Mouse (Mus musculus) lung, embryonic 16.5 days (tissue): ENCODE results near the gene Sav1. TPM values are rescaled to one million over a fixed set of nuclear protein-coding genes. Genes with fewer than 3 reads are reported as not detected.

Experiments
- ATAC-seq: fragments of 200-750 bp; cut with Nextera tagmentation; 2 replicates; pipeline ENCODE4 v1.8.0; 2017; ENCODE audit warnings: low read depth, mild to moderate bottlenecking, moderate library complexity
- H3K27ac ChIP-seq: fragments of 300-500 bp; sonication (generic); 2 replicates; pipeline ENCODE4 v1.5.1; 2014; ENCODE audit warnings: mild to moderate bottlenecking, control low read depth, low read length
- H3K27me3 ChIP-seq: fragments of 300-500 bp; sonication (generic); 2 replicates; pipeline ENCODE4 v1.6.1; 2014; ENCODE audit warnings: low read depth, low read length, mixed read lengths; ENCODE audit not compliant: control insufficient read depth, insufficient read depth
- H3K36me3 ChIP-seq: fragments of 300-500 bp; sonication (generic); 2 replicates; pipeline ENCODE4 v1.6.1; 2014; ENCODE audit warnings: low read length; ENCODE audit not compliant: control insufficient read depth, insufficient read depth
- H3K4me1 ChIP-seq: fragments of 300-500 bp; sonication (generic); replicated peaks from 2 replicates; pipeline ENCODE4 v1.6.1; 2014; ENCODE audit warnings: low read length, mixed read lengths; ENCODE audit not compliant: control insufficient read depth, insufficient read depth
- H3K4me2 ChIP-seq: fragments of 300-500 bp; sonication (generic); 2 replicates; pipeline ENCODE4 v1.6.1; 2014; ENCODE audit warnings: low read depth, low read length, control low read depth
- H3K4me3 ChIP-seq: fragments of 300-500 bp; sonication (generic); 2 replicates; pipeline ENCODE4 v1.5.1; 2014; ENCODE audit warnings: mild to moderate bottlenecking, low read length, control low read depth
- H3K9ac ChIP-seq: fragments of 300-500 bp; sonication (generic); 2 replicates; pipeline ENCODE4 v1.6.1; 2014; ENCODE audit warnings: low read length, control low read depth
- H3K9me3 ChIP-seq: fragments of 300-500 bp; sonication (generic); 2 replicates; pipeline ENCODE4 v1.6.1; 2016; ENCODE audit warnings: low read length; ENCODE audit not compliant: control insufficient read depth
- WGBS: fragments of 180-500 bp; shearing (Covaris S2); extraction: QIAGEN DNeasy Blood & Tissue Kit; methylation state at CpG from one replicate; pipeline ENCODE4 v1.1.7; 2014; 5-methylcytosine and 5-hydroxymethylcytosine counted together
- polyA plus RNA-seq: library from polyadenylated mRNA; unstranded; fragments of >200 nt; fragmentation: Nextera tagmentation; extraction: Ambion mirVana; gene quantifications from 2 replicates; pipeline ENCODE4 v1.2.1, GENCODE M21; 2015

Gene Sav1
- polyA plus RNA-seq, 1 experiment from 2014 or later, result 1.5 TPM

DNA sequence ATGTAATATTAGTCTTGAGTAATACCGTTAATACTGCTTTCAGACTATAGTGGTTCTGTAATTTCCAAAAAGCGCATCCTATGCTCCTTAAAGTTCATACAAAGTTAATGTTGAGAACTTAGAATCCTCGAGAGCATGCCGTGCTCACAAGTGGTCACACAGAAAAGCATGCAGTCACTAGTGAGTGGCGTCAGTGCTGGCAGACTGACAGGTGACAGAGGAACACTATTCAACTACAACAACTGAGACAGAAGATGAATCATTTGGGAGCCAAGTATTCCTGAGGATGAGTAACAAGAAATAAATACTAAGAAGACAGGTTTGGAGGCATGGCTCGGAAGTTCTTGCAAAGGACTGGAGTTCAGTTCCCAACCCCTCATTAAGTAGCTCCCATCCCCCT is 19.7 kb downstream of the Sav1 start:
- WGBS, result 83% methylated on average over 6 of the region's 6 CpGs
- Histone ChIP-seq H3K4me2 (no peak overlapping the region), H3K27ac (no peak overlapping the region), H3K4me1 (no peaks in the 10 kb centered on the region), H3K36me3 (peaks cover 29% of the 10 kb centered on the region), H3K27me3 (no peaks in the 10 kb centered on the region), H3K9ac (no peak overlapping the region), H3K9me3 (no peaks in the 10 kb centered on the region), H3K4me3 (no peak overlapping the region)
- ATAC-seq, result no peak

DNA sequence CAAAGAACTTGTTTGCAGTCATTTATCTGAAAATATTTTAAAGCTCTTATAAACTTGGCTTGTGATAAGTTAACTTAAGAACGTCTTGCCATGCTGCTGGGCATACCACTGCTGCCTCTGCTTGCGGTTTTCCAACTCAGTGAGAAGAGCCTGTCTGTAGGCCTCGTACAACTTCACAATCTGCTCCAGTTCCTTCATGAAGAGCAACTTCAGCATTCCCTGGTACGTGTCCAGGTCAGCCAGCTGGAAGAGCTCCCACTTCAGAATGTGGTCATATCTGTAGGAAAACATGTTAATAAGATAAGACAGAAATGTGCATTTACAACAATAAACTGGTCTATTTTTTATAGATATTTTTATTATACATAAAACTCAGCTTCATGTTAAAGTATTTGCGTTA is 20.7 kb downstream of the Sav1 start:
- H3K4me2 ChIP-seq, result no peak overlapping the region
- H3K27ac ChIP-seq, result 0 out of 2 replicates have a peak overlapping the region, but pooled peaks have one; percentile 29
- no peaks in the 10 kb centered on the region for H3K4me1 ChIP-seq
- peaks cover 37% of the 10 kb centered on the region for H3K36me3 ChIP-seq
- no peak overlapping the region; the same call in 1 of the 2 replicates for H3K9ac ChIP-seq
- ATAC-seq, result peak; percentile 62; the same call in 1 of the 2 replicates
- 47% methylated on average over 5 of the region's 5 CpGs for WGBS
- H3K4me3 ChIP-seq, result no peak overlapping the region
- H3K27me3 ChIP-seq, result no peaks in the 10 kb centered on the region
- no peaks in the 10 kb centered on the region for H3K9me3 ChIP-seq

GRCm38 (mm10) chr12:69965644-69966043 is 21.2 kb downstream of the Sav1 start:
- Histone ChIP-seq H3K4me2 (no peak overlapping the region), H3K9ac (no peak overlapping the region), H3K36me3 (peaks cover 38% of the 10 kb centered on the region), H3K27me3 (no peaks in the 10 kb centered on the region), H3K27ac (no peak overlapping the region), H3K4me3 (no peak overlapping the region), H3K4me1 (no peaks in the 10 kb centered on the region), H3K9me3 (no peaks in the 10 kb centered on the region)
- no peak for ATAC-seq
- 70% methylated on average over 3 of the region's 3 CpGs for WGBS

DNA sequence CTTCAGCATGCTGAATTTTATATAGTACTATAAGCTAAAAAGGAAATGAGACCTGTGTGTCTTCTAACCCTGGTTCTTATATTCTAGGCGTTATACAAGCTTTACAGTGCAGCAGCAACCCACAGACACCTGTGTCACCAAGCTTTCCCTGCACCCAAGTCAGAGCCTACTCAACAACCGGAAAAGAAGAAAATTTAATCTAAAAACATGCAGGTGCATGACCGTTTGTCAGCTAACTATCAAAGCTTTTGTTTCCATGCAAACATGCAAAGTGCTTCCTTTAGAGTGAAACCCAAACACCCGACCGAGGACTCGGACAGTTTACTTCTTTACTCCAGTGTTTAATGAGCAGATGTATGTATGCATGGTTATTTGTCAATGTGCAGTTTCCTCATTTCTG is 23.7 kb downstream of the Sav1 start:
- H3K27ac ChIP-seq, result no peak overlapping the region
- no peak overlapping the region for H3K4me3 ChIP-seq
- H3K9me3 ChIP-seq, result no peaks in the 10 kb centered on the region
- WGBS, result 81% methylated on average over 6 of the region's 6 CpGs
- H3K9ac ChIP-seq, result no peak overlapping the region
- no peak overlapping the region for H3K4me2 ChIP-seq
- H3K4me1 ChIP-seq, result no peaks in the 10 kb centered on the region
- H3K36me3 ChIP-seq, result peaks cover 27% of the 10 kb centered on the region
- no peak for ATAC-seq
- H3K27me3 ChIP-seq, result no peaks in the 10 kb centered on the region

DNA sequence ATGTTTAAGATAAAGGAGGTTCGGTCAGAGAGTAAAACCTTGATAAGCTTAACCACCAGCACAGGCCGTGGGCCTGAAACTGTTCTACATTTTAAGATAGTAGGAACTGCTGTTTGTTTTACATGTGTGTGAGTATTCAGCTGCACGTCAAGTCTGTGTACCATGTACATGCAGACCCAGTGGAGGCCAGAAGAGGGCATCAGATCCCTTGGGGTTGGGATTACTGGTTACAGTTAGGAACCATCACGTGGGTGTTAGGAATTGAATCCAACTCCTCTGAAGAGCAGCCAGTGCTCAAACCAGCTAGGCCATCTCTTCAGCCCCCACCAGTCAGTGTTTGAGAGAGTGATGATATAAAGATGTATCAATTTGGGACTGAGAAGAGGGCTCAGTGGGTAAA is 24.3 kb downstream of the Sav1 start:
- no peak for ATAC-seq
- Histone ChIP-seq H3K27me3 (no peaks in the 10 kb centered on the region), H3K4me2 (no peak overlapping the region), H3K9me3 (no peaks in the 10 kb centered on the region), H3K9ac (no peak overlapping the region), H3K27ac (no peak overlapping the region), H3K4me3 (no peak overlapping the region), H3K4me1 (no peaks in the 10 kb centered on the region), H3K36me3 (peaks cover 22% of the 10 kb centered on the region)
- 58% methylated on average over 4 of the region's 4 CpGs for WGBS

DNA sequence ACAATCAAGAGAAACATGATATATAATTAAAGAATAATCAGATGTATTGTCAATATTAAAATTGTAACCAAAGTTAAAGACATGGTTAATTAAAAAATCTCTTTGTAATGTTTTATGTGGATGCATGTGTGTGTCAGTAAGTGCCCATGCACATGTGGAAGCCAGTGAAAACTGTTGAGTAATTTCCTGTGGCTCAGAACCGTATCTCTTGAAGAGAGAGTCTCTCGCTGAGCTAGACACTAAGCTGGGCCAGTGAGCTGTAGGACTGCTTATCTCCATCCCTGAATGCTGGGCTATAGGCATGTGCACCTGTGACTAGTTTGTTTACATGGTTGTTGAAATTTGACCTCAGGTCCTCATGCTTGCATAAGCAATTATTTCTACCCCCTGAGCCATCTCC is 29.4 kb downstream of the Sav1 start:
- Histone ChIP-seq H3K9ac (no peak overlapping the region), H3K27ac (no peak overlapping the region), H3K9me3 (no peaks in the 10 kb centered on the region), H3K27me3 (no peaks in the 10 kb centered on the region), H3K36me3 (peaks cover 11% of the 10 kb centered on the region), H3K4me1 (no peaks in the 10 kb centered on the region), H3K4me2 (no peak overlapping the region), H3K4me3 (no peak overlapping the region)
- no peak for ATAC-seq
- WGBS, result 80% methylated on average over 2 of the region's 2 CpGs

DNA sequence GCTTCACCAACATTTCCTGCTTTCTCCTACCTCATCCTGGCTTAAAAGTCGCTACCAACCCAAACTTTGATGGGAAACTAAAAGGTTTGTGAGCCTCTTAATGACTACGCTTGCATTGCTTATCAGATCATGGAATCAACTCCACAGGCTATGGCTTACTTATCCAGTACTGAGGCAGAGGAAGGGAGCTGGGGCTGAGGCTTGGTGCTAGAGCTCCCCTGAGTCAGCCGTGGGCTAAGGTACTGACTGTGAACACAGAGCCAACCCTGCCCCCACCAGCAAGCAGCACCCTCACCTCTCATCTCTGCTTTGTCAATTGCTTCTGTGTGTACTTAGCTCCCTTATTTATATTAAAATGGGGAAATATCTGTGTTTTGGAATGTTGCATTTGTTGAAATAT is 39.3 kb downstream of the Sav1 start:
- Histone ChIP-seq H3K4me3 (no peak overlapping the region), H3K9ac (no peak overlapping the region), H3K36me3 (no peaks in the 10 kb centered on the region), H3K4me1 (no peaks in the 10 kb centered on the region), H3K27me3 (no peaks in the 10 kb centered on the region), H3K4me2 (no peak overlapping the region), H3K9me3 (no peaks in the 10 kb centered on the region), H3K27ac (no peak overlapping the region)
- no peak for ATAC-seq
- WGBS, result 58% methylated on average over 3 of the region's 3 CpGs

GRCm38 (mm10) chr12:69945861-69946260 is 40.9 kb downstream of the Sav1 start:
- no peak overlapping the region for H3K9ac ChIP-seq
- no peak overlapping the region for H3K4me3 ChIP-seq
- no peaks in the 10 kb centered on the region for H3K36me3 ChIP-seq
- no peak overlapping the region for H3K4me2 ChIP-seq
- 89% methylated on average over 5 of the region's 5 CpGs for WGBS
- no peaks in the 10 kb centered on the region for H3K27me3 ChIP-seq
- H3K9me3 ChIP-seq, result no peaks in the 10 kb centered on the region
- ATAC-seq, result no peak
- H3K27ac ChIP-seq, result no peak overlapping the region
- H3K4me1 ChIP-seq, result no peaks in the 10 kb centered on the region; the same call in 1 of the 2 replicates

DNA sequence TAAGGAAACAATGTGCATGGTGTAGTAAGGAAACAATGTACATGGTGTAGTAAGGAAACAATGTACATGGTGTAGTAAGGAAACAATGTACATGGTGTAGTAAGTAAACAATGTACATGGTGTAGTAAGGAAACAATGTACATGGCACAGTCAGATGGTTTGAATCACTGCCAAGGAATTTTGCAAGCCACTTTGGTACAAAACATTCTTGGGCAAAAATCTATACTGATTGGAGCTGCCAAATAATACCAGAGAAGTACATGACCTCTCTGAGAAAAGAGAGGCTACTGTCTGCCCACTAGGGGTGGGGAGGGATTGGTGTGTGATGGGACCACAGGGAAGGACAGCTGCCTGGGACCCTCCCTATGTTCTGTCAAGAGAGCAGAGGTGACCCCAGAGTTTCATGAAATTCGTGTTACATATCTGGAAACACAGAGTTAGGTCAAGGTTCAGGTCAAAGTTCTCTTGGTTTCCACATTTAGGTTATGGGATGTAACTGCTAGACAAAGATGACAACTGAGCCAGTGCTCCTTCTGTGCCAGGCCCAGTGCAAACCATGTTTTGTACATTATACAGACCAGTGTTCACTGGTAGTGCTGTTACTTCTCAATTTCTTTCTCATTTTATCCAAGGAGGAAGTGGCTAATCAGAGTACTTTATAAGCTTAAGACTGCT is 45.0 kb downstream of the Sav1 start:
- no peak for ATAC-seq
- no peak overlapping the region for H3K4me3 ChIP-seq
- peaks cover 2% of the 10 kb centered on the region; the same call in 1 of the 2 replicates for H3K36me3 ChIP-seq
- H3K4me1 ChIP-seq, result no peaks in the 10 kb centered on the region; the same call in 1 of the 2 replicates
- WGBS, result 35% methylated on average over 1 of the region's 1 CpGs
- no peak overlapping the region for H3K27ac ChIP-seq
- H3K4me2 ChIP-seq, result no peak overlapping the region
- H3K9ac ChIP-seq, result no peak overlapping the region
- H3K9me3 ChIP-seq, result peaks cover 3% of the 10 kb centered on the region; the same call in 1 of the 2 replicates
- H3K27me3 ChIP-seq, result no peaks in the 10 kb centered on the region
